Mouse (Mus musculus): ENCODE measurements around the gene Ebpl.

GRCm38 (mm10) chr14:61316861-61317260 is 43.4 kb downstream of the Ebpl start:
- TF ChIP-seq CTCF (conservative IDR thresholded peaks at IDR 0.05; ENCODE audit: insufficient read depth, insufficient read length, low read depth, low read length) (peak; percentile 67), POLR2A (IDR thresholded peaks at IDR 0.05; ENCODE audit: low read depth, low read length) (no peak)

All from kidney, adult 2 months (tissue).